Mouse (Mus musculus): ENCODE results near the gene Camk1d. TPM values are rescaled to one million over a fixed set of nuclear protein-coding genes. Genes with fewer than 3 reads are reported as not detected.
A peak's percentile ranks its signal among the peaks of the same experiment; 100 is the strongest.

Camk1d gene
- polyA plus RNA-seq, 1 experiment from 2014 or later: 2.0 TPM

- H3K27ac ChIP-seq (ENCODE audit: low read depth): no peak overlapping the region
- DNase-seq (no peak), ATAC-seq (no peak)
- H3K9ac ChIP-seq (replicated peaks): no peak overlapping the region
- H3K36me3 ChIP-seq (replicated peaks; ENCODE audit: insufficient read depth, low read length): no peaks in the 10 kb centered on the region
- H3K4me3 ChIP-seq (ENCODE audit: low read depth, low read length): no peak overlapping the region
- 79% methylated on average over 8 of the region's 8 CpGs for WGBS (ENCODE audit: insufficient replicate concordance)
- H3K9me3 ChIP-seq (ENCODE audit: low read length): no peaks in the 10 kb centered on the region; the same call in 1 of the 2 replicates
- H3K4me1 ChIP-seq (ENCODE audit: insufficient read depth): peaks cover 19% of the 10 kb centered on the region
- H3K4me2 ChIP-seq (ENCODE audit: low read depth, low read length): no peak overlapping the region
- TF ChIP-seq EP300 (IDR thresholded peaks at IDR 0.05; ENCODE audit: low read depth) (no peak), CTCF (IDR thresholded peaks at IDR 0.05; ENCODE audit: low read depth) (no peak)
- no peaks in the 10 kb centered on the region for H3K27me3 ChIP-seq (ENCODE audit: insufficient read depth, low read length)
These were observed 95.9 kb downstream of the Camk1d start for GRCm38 (mm10) chr2:5618361-5618896.

- no peak overlapping the region for H3K4me2 ChIP-seq (ENCODE audit: low read depth, low read length)
- H3K9ac ChIP-seq (replicated peaks): no peak overlapping the region
- no peak overlapping the region; the same call in 1 of the 2 replicates for H3K27ac ChIP-seq (ENCODE audit: low read depth)
- ATAC-seq: peak; percentile 49; the same call in 1 of the 2 replicates
- TF ChIP-seq EP300 (IDR thresholded peaks at IDR 0.05; ENCODE audit: low read depth): peak; percentile 59; the same call in 1 of the 2 replicates
- TF ChIP-seq CTCF (IDR thresholded peaks at IDR 0.05; ENCODE audit: low read depth): no peak
- H3K36me3 ChIP-seq (replicated peaks; ENCODE audit: insufficient read depth, low read length): no peaks in the 10 kb centered on the region
- WGBS (ENCODE audit: insufficient replicate concordance): 60% methylated on average over 3 of the region's 3 CpGs
- no peak for DNase-seq
- H3K4me1 ChIP-seq (ENCODE audit: insufficient read depth): peaks cover 27% of the 10 kb centered on the region
- no peaks in the 10 kb centered on the region for H3K27me3 ChIP-seq (ENCODE audit: insufficient read depth, low read length)
- H3K4me3 ChIP-seq (ENCODE audit: low read depth, low read length): no peak overlapping the region
- H3K9me3 ChIP-seq (ENCODE audit: low read length): no peaks in the 10 kb centered on the region
These were observed 99.4 kb downstream of the Camk1d start for GRCm38 (mm10) chr2:5614896-5615295.

- H3K27ac ChIP-seq (ENCODE audit: low read depth): peak overlapping the region; percentile 30; the same call in 1 of the 2 replicates
- no peak for DNase-seq
- no peak overlapping the region for H3K9ac ChIP-seq (replicated peaks)
- 71% methylated on average over 2 of the region's 2 CpGs for WGBS (ENCODE audit: insufficient replicate concordance)
- H3K36me3 ChIP-seq (replicated peaks; ENCODE audit: insufficient read depth, low read length): no peaks in the 10 kb centered on the region
- no peaks in the 10 kb centered on the region for H3K27me3 ChIP-seq (ENCODE audit: insufficient read depth, low read length)
- peaks cover 27% of the 10 kb centered on the region for H3K4me1 ChIP-seq (ENCODE audit: insufficient read depth)
- peak overlapping the region; percentile 3; the same call in 1 of the 2 replicates for H3K4me2 ChIP-seq (ENCODE audit: low read depth, low read length)
- no peak overlapping the region for H3K4me3 ChIP-seq (ENCODE audit: low read depth, low read length)
- TF ChIP-seq EP300 (IDR thresholded peaks at IDR 0.05; ENCODE audit: low read depth) (no peak), CTCF (IDR thresholded peaks at IDR 0.05; ENCODE audit: low read depth) (no peak)
- H3K9me3 ChIP-seq (ENCODE audit: low read length): no peaks in the 10 kb centered on the region
- ATAC-seq: no peak
These were observed 100.0 kb downstream of the Camk1d start for GRCm38 (mm10) chr2:5614308-5614705.

- peak overlapping the region; percentile 3; the same call in 1 of the 2 replicates for H3K4me2 ChIP-seq (ENCODE audit: low read depth, low read length)
- no peak overlapping the region for H3K9ac ChIP-seq (replicated peaks)
- peak; percentile 26 for DNase-seq
- TF ChIP-seq EP300 (IDR thresholded peaks at IDR 0.05; ENCODE audit: low read depth) (no peak), CTCF (IDR thresholded peaks at IDR 0.05; ENCODE audit: low read depth) (no peak)
- H3K9me3 ChIP-seq (ENCODE audit: low read length): no peaks in the 10 kb centered on the region
- H3K27me3 ChIP-seq (ENCODE audit: insufficient read depth, low read length): no peaks in the 10 kb centered on the region
- no peak overlapping the region for H3K4me3 ChIP-seq (ENCODE audit: low read depth, low read length)
- peak; percentile 54 for ATAC-seq
- 29% methylated on average over 12 of the region's 12 CpGs for WGBS (ENCODE audit: insufficient replicate concordance)
- H3K27ac ChIP-seq (ENCODE audit: low read depth): peak overlapping the region; percentile 30; the same call in 1 of the 2 replicates
- no peaks in the 10 kb centered on the region for H3K36me3 ChIP-seq (replicated peaks; ENCODE audit: insufficient read depth, low read length)
- H3K4me1 ChIP-seq (ENCODE audit: insufficient read depth): peaks cover 29% of the 10 kb centered on the region
These were observed 100.5 kb downstream of the Camk1d start for GRCm38 (mm10) chr2:5613651-5614307.

GRCm38 (mm10) chr2:5611601-5612000, 102.7 kb downstream of the Camk1d start:
- Histone ChIP-seq H3K27me3 (ENCODE audit: insufficient read depth, low read length) (no peaks in the 10 kb centered on the region), H3K36me3 (replicated peaks; ENCODE audit: insufficient read depth, low read length) (no peaks in the 10 kb centered on the region), H3K4me2 (ENCODE audit: low read depth, low read length) (no peak overlapping the region), H3K4me1 (ENCODE audit: insufficient read depth) (peaks cover 29% of the 10 kb centered on the region), H3K4me3 (ENCODE audit: low read depth, low read length) (no peak overlapping the region), H3K27ac (ENCODE audit: low read depth) (no peak overlapping the region), H3K9ac (replicated peaks) (no peak overlapping the region), H3K9me3 (ENCODE audit: low read length) (no peaks in the 10 kb centered on the region)
- WGBS (ENCODE audit: insufficient replicate concordance): 16% methylated on average over 1 of the region's 1 CpGs
- DNase-seq (no peak), ATAC-seq (no peak)
- TF ChIP-seq CTCF (IDR thresholded peaks at IDR 0.05; ENCODE audit: low read depth): no peak
- TF ChIP-seq EP300 (IDR thresholded peaks at IDR 0.05; ENCODE audit: low read depth): no peak

GRCm38 (mm10) chr2:5610521-5610920, 103.8 kb downstream of the Camk1d start:
- no peak for DNase-seq
- H3K27ac ChIP-seq (ENCODE audit: low read depth): no peak overlapping the region
- WGBS (ENCODE audit: insufficient replicate concordance): 75% methylated on average over 4 of the region's 4 CpGs

More at GRCm38 (mm10) chr2:5610521-5610920, 103.8 kb downstream of the Camk1d start:
- H3K27me3 ChIP-seq (ENCODE audit: insufficient read depth, low read length): no peaks in the 10 kb centered on the region
- H3K9me3 ChIP-seq (ENCODE audit: low read length): no peaks in the 10 kb centered on the region
- H3K36me3 ChIP-seq (replicated peaks; ENCODE audit: insufficient read depth, low read length): no peaks in the 10 kb centered on the region
- peaks cover 29% of the 10 kb centered on the region for H3K4me1 ChIP-seq (ENCODE audit: insufficient read depth)
- no peak overlapping the region for H3K4me3 ChIP-seq (ENCODE audit: low read depth, low read length)
- no peak for ATAC-seq
- H3K9ac ChIP-seq (replicated peaks): no peak overlapping the region
- TF ChIP-seq CTCF (IDR thresholded peaks at IDR 0.05; ENCODE audit: low read depth): no peak
- TF ChIP-seq EP300 (IDR thresholded peaks at IDR 0.05; ENCODE audit: low read depth): no peak
- no peak overlapping the region for H3K4me2 ChIP-seq (ENCODE audit: low read depth, low read length)
